Mouse (Mus musculus) liver, postnatal 0 days (tissue): Measurements from ENCODE around the gene Mttp. TPM values are rescaled to one million over a fixed set of nuclear protein-coding genes. Genes with fewer than 3 reads are reported as not detected.

ENCODE experiments used
- ATAC-seq: fragments of 200-750 bp; cut with Nextera tagmentation; 2 replicates; pipeline ENCODE4 v1.8.0; 2017; ENCODE audit warnings: mild to moderate bottlenecking, moderate library complexity
- DNase-seq: peaks from one replicate; pipeline ENCODE4 v3.0.0-alpha.2; 2016
- H3K27ac ChIP-seq: fragments of 300-500 bp; sonication (generic); 2 replicates; pipeline ENCODE4 v1.5.1; 2014; ENCODE audit warnings: antibody characterized with exemption, moderate library complexity, mild to moderate bottlenecking, low read depth
- H3K27me3 ChIP-seq: fragments of 300-500 bp; sonication (generic); 2 replicates; pipeline ENCODE4 v1.6.1; 2014; ENCODE audit warnings: low read length, control low read depth, mixed read lengths; ENCODE audit not compliant: insufficient read depth
- H3K36me3 ChIP-seq: fragments of 300-500 bp; sonication (generic); replicated peaks from 2 replicates; pipeline ENCODE4 v1.6.1; 2014; ENCODE audit warnings: mild to moderate bottlenecking, control low read depth, low read length, moderate library complexity, mixed read lengths; ENCODE audit not compliant: insufficient read depth
- H3K4me1 ChIP-seq: fragments of 300-500 bp; sonication (generic); 2 replicates; pipeline ENCODE4 v1.6.1; 2014; ENCODE audit warnings: antibody characterized with exemption, mild to moderate bottlenecking, control low read depth; ENCODE audit not compliant: insufficient read depth
- H3K4me2 ChIP-seq: fragments of 300-500 bp; sonication (generic); 2 replicates; pipeline ENCODE4 v1.6.1; 2014; ENCODE audit warnings: low read depth, mild to moderate bottlenecking, low read length, moderate library complexity, mixed read lengths
- H3K4me3 ChIP-seq: fragments of 300-500 bp; sonication (generic); 2 replicates; pipeline ENCODE4 v1.5.1; 2014; ENCODE audit warnings: low read depth, low read length
- H3K9ac ChIP-seq: fragments of 300-500 bp; sonication (generic); replicated peaks from 2 replicates; pipeline ENCODE4 v1.6.1; 2014; ENCODE audit warnings: mild to moderate bottlenecking, moderate library complexity
- H3K9me3 ChIP-seq: fragments of 300-500 bp; sonication (generic); 2 replicates; pipeline ENCODE4 v1.6.1; 2016; ENCODE audit warnings: mild to moderate bottlenecking, control low read depth, low read length, mixed read lengths
- CTCF ChIP-seq: sonication (generic); IDR thresholded peaks from 2 replicates; pipeline ENCODE4 v1.5.1; 2016; ENCODE audit warnings: antibody characterized with exemption, low read depth
- EP300 ChIP-seq: IDR thresholded peaks from 2 replicates; pipeline ENCODE4 v1.6.1; 2016; ENCODE audit warnings: antibody characterized with exemption, low read depth, mild to moderate bottlenecking
- WGBS: fragments of 180-500 bp; shearing (Covaris S2); extraction: QIAGEN DNeasy Blood & Tissue Kit; methylation state at CpG from one replicate; pipeline ENCODE4 v1.1.7; 2014; ENCODE audit not compliant: insufficient replicate concordance; 5-methylcytosine and 5-hydroxymethylcytosine counted together
- polyA plus RNA-seq: library from polyadenylated mRNA; unstranded; fragments of >200 nt; fragmentation: Nextera tagmentation; extraction: Ambion mirVana; gene quantifications from 2 replicates; pipeline ENCODE4 v1.2.1, GENCODE M21; 2015

Gene Mttp
- polyA plus RNA-seq, 1 experiment from 2014 or later, result 86.4 TPM

GRCm38 (mm10) chr3:138077476-138078340 lies 67.1 kb downstream of the Mttp start:
- Histone ChIP-seq H3K27me3 (no peaks in the 10 kb centered on the region), H3K36me3 (no peaks in the 10 kb centered on the region), H3K9me3 (no peaks in the 10 kb centered on the region), H3K27ac (no peak overlapping the region), H3K4me1 (no peaks in the 10 kb centered on the region), H3K4me3 (no peak overlapping the region), H3K9ac (no peak overlapping the region), H3K4me2 (no peak overlapping the region)
- ATAC-seq, result no peak
- TF ChIP-seq EP300 (no peak), CTCF (no peak)
- no peak for DNase-seq
- WGBS, result 73% methylated on average over 11 of the region's 11 CpGs

- H3K4me1 ChIP-seq, result no peaks in the 10 kb centered on the region
- no peak for TF ChIP-seq CTCF
- TF ChIP-seq EP300, result no peak
- H3K27ac ChIP-seq, result no peak overlapping the region
- no peaks in the 10 kb centered on the region for H3K9me3 ChIP-seq
- no peaks in the 10 kb centered on the region for H3K27me3 ChIP-seq
- DNase-seq (no peak), ATAC-seq (no peak)
- H3K36me3 ChIP-seq, result no peaks in the 10 kb centered on the region
- no peak overlapping the region for H3K4me2 ChIP-seq
- 77% methylated on average over 8 of the region's 8 CpGs for WGBS
- H3K9ac ChIP-seq, result no peak overlapping the region
- no peak overlapping the region for H3K4me3 ChIP-seq
These were observed 69.6 kb downstream of the Mttp start for GRCm38 (mm10) chr3:138075209-138075608.

- no peaks in the 10 kb centered on the region for H3K36me3 ChIP-seq
- no peak overlapping the region for H3K4me3 ChIP-seq
- H3K27me3 ChIP-seq, result no peaks in the 10 kb centered on the region
- no peak overlapping the region for H3K27ac ChIP-seq
- H3K4me1 ChIP-seq, result no peaks in the 10 kb centered on the region
- no peaks in the 10 kb centered on the region for H3K9me3 ChIP-seq
- H3K9ac ChIP-seq, result no peak overlapping the region
- ATAC-seq (no peak), DNase-seq (no peak)
- H3K4me2 ChIP-seq, result no peak overlapping the region
- WGBS, result 87% methylated on average over 1 of the region's 1 CpGs
- no peak for TF ChIP-seq EP300
- TF ChIP-seq CTCF, result no peak
These were observed 70.6 kb downstream of the Mttp start for GRCm38 (mm10) chr3:138074214-138074613.

- DNase-seq (no peak), ATAC-seq (no peak)
- Histone ChIP-seq H3K27me3 (no peaks in the 10 kb centered on the region), H3K4me1 (no peaks in the 10 kb centered on the region), H3K4me2 (no peak overlapping the region), H3K36me3 (no peaks in the 10 kb centered on the region), H3K9ac (no peak overlapping the region), H3K27ac (no peak overlapping the region), H3K4me3 (no peak overlapping the region), H3K9me3 (no peaks in the 10 kb centered on the region)
- TF ChIP-seq CTCF (no peak), EP300 (no peak)
- WGBS, result 77% methylated on average over 10 of the region's 10 CpGs
These were observed 73.2 kb downstream of the Mttp start for GRCm38 (mm10) chr3:138071476-138072073.

GRCm38 (mm10) chr3:138071004-138071403 lies 73.8 kb downstream of the Mttp start:
- Histone ChIP-seq H3K27ac (no peak overlapping the region), H3K9ac (no peak overlapping the region), H3K27me3 (no peaks in the 10 kb centered on the region), H3K9me3 (no peaks in the 10 kb centered on the region), H3K36me3 (no peaks in the 10 kb centered on the region), H3K4me3 (no peak overlapping the region), H3K4me1 (no peaks in the 10 kb centered on the region), H3K4me2 (no peak overlapping the region)
- no peak for TF ChIP-seq EP300
- TF ChIP-seq CTCF, result no peak
- 24% methylated on average over 1 of the region's 1 CpGs for WGBS
- no peak for DNase-seq
- no peak for ATAC-seq

- ATAC-seq (no peak), DNase-seq (no peak)
- no peak overlapping the region for H3K4me3 ChIP-seq
- H3K4me2 ChIP-seq, result no peak overlapping the region
- 70% methylated on average over 18 of the region's 18 CpGs for WGBS
- H3K9me3 ChIP-seq, result no peaks in the 10 kb centered on the region
- H3K27me3 ChIP-seq, result no peaks in the 10 kb centered on the region
- no peak overlapping the region for H3K9ac ChIP-seq
- no peaks in the 10 kb centered on the region for H3K4me1 ChIP-seq
- H3K27ac ChIP-seq, result no peak overlapping the region
- H3K36me3 ChIP-seq, result no peaks in the 10 kb centered on the region
- TF ChIP-seq CTCF, result no peak
- TF ChIP-seq EP300, result no peak
These were observed 74.8 kb downstream of the Mttp start for GRCm38 (mm10) chr3:138069756-138070511.
